Mouse (Mus musculus): Measurements from ENCODE around the gene Lgals12. TPM values are rescaled to one million over a fixed set of nuclear protein-coding genes. Genes with fewer than 3 reads are reported as not detected.

The Lgals12 gene
- polyA plus RNA-seq, 1 experiment from 2014 or later, result 0.20 TPM

DNA sequence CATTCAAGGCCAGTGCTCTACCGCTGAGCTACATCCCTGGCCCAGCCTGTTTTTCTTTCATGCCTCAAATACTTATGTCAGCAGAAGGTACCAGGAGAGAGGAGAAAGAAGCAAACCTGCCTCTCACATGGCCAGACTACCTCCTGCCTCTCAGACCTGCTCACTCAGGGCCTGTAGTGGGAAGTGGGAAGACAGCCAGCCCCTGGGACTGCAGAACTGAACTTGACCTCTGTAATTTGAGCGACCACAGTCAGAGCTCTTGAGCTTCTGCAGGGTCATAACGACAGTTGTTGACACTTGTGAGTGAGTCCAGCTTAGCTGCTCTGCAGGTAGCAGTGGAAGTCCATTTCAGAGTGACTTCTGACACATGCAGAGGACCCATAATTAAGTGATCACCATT is 15.0 kb downstream of the Lgals12 start:
- Histone ChIP-seq H3K4me2 (ENCODE audit: low read length) (no peak overlapping the region), H3K27ac (ENCODE audit: low read depth, low read length) (no peak overlapping the region), H3K27me3 (replicated peaks; ENCODE audit: control insufficient read depth, insufficient read depth, low read length) (no peaks in the 10 kb centered on the region), H3K36me3 (ENCODE audit: control insufficient read depth, insufficient read depth, low read length) (no peaks in the 10 kb centered on the region), H3K9ac (ENCODE audit: low read length) (no peak overlapping the region), H3K4me1 (ENCODE audit: control insufficient read depth, insufficient read depth, low read length) (no peaks in the 10 kb centered on the region), H3K9me3 (replicated peaks; ENCODE audit: control insufficient read depth, low read length) (no peaks in the 10 kb centered on the region), H3K4me3 (ENCODE audit: low read depth, low read length) (no peak overlapping the region)
- 73% methylated on average over 3 of the region's 3 CpGs for WGBS
- DNase-seq (ENCODE audit: low spot score) (no peak), ATAC-seq (no peak)

DNA sequence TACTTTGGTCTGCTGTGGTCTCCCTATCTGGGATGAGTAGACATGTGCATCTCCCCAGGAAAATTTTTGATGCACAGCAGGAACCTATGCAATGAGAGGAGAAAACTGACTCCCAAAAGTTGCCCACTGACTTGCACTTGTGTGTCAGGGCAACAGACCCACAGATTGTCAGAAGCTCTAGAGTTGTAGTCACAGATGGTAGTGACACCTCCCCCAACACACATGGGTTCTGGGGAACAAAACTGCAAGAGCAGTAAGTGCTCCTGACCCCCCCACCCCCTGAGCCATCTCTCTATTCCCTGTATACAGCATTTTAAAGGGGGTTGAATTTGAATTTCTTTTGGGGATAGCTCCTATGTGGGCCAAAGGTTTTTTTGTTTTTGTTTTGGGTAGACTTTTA is 16.2 kb downstream of the Lgals12 start:
- Histone ChIP-seq H3K27me3 (replicated peaks; ENCODE audit: control insufficient read depth, insufficient read depth, low read length) (no peaks in the 10 kb centered on the region), H3K9ac (ENCODE audit: low read length) (no peak overlapping the region), H3K36me3 (ENCODE audit: control insufficient read depth, insufficient read depth, low read length) (no peaks in the 10 kb centered on the region), H3K9me3 (replicated peaks; ENCODE audit: control insufficient read depth, low read length) (no peaks in the 10 kb centered on the region), H3K4me3 (ENCODE audit: low read depth, low read length) (no peak overlapping the region), H3K27ac (ENCODE audit: low read depth, low read length) (no peak overlapping the region), H3K4me1 (ENCODE audit: control insufficient read depth, insufficient read depth, low read length) (no peaks in the 10 kb centered on the region), H3K4me2 (ENCODE audit: low read length) (no peak overlapping the region)
- no peak for DNase-seq (ENCODE audit: low spot score)
- ATAC-seq, result no peak

DNA sequence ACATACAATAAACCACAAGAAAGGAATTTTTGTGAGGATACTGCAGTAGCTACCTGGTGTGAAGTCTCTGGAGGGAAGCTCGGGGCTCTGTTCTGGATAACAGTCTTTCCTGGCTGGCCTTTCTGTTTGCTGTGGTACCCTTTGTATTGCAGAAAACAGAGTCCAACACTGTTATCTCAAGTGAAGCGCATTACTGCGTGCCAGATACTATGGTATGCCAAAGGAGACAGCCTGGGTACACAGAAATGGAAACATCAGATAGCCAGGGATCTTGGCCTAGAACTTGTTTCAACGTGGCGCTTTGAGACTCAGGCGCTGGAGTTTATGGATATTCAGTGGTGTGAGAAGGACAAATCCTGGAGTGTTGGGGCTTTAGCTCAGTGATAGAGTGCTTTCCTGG is 21.2 kb downstream of the Lgals12 start:
- Histone ChIP-seq H3K9me3 (replicated peaks; ENCODE audit: control insufficient read depth, low read length) (no peaks in the 10 kb centered on the region), H3K4me3 (ENCODE audit: low read depth, low read length) (no peak overlapping the region), H3K9ac (ENCODE audit: low read length) (no peak overlapping the region), H3K4me2 (ENCODE audit: low read length) (no peak overlapping the region), H3K27ac (ENCODE audit: low read depth, low read length) (no peak overlapping the region), H3K27me3 (replicated peaks; ENCODE audit: control insufficient read depth, insufficient read depth, low read length) (no peaks in the 10 kb centered on the region), H3K36me3 (ENCODE audit: control insufficient read depth, insufficient read depth, low read length) (no peaks in the 10 kb centered on the region), H3K4me1 (ENCODE audit: control insufficient read depth, insufficient read depth, low read length) (no peaks in the 10 kb centered on the region)
- DNase-seq (ENCODE audit: low spot score), result no peak
- ATAC-seq, result no peak
- WGBS, result 92% methylated on average over 6 of the region's 6 CpGs

GRCm38 (mm10) chr19:7585279-7585678 is 21.7 kb downstream of the Lgals12 start:
- H3K9ac ChIP-seq (ENCODE audit: low read length), result no peak overlapping the region
- H3K4me3 ChIP-seq (ENCODE audit: low read depth, low read length), result no peak overlapping the region
- H3K36me3 ChIP-seq (ENCODE audit: control insufficient read depth, insufficient read depth, low read length), result no peaks in the 10 kb centered on the region
- ATAC-seq (no peak), DNase-seq (ENCODE audit: low spot score) (no peak)
- no peak overlapping the region for H3K4me2 ChIP-seq (ENCODE audit: low read length)
- H3K4me1 ChIP-seq (ENCODE audit: control insufficient read depth, insufficient read depth, low read length), result no peaks in the 10 kb centered on the region
- H3K27ac ChIP-seq (ENCODE audit: low read depth, low read length), result no peak overlapping the region
- WGBS, result 86% methylated on average over 8 of the region's 8 CpGs
- H3K9me3 ChIP-seq (replicated peaks; ENCODE audit: control insufficient read depth, low read length), result no peaks in the 10 kb centered on the region
- H3K27me3 ChIP-seq (replicated peaks; ENCODE audit: control insufficient read depth, insufficient read depth, low read length), result no peaks in the 10 kb centered on the region

- no peak overlapping the region for H3K4me2 ChIP-seq (ENCODE audit: low read length)
- no peaks in the 10 kb centered on the region for H3K36me3 ChIP-seq (ENCODE audit: control insufficient read depth, insufficient read depth, low read length)
- no peaks in the 10 kb centered on the region for H3K4me1 ChIP-seq (ENCODE audit: control insufficient read depth, insufficient read depth, low read length)
- DNase-seq (ENCODE audit: low spot score) (no peak), ATAC-seq (no peak)
- H3K9me3 ChIP-seq (replicated peaks; ENCODE audit: control insufficient read depth, low read length), result no peaks in the 10 kb centered on the region
- H3K27me3 ChIP-seq (replicated peaks; ENCODE audit: control insufficient read depth, insufficient read depth, low read length), result no peaks in the 10 kb centered on the region
- no peak overlapping the region for H3K27ac ChIP-seq (ENCODE audit: low read depth, low read length)
- H3K9ac ChIP-seq (ENCODE audit: low read length), result no peak overlapping the region
- H3K4me3 ChIP-seq (ENCODE audit: low read depth, low read length), result no peak overlapping the region
- WGBS, result 78% methylated on average over 3 of the region's 3 CpGs
Observed at GRCm38 (mm10) chr19:7583599-7583998, 23.4 kb downstream of the Lgals12 start.

DNA sequence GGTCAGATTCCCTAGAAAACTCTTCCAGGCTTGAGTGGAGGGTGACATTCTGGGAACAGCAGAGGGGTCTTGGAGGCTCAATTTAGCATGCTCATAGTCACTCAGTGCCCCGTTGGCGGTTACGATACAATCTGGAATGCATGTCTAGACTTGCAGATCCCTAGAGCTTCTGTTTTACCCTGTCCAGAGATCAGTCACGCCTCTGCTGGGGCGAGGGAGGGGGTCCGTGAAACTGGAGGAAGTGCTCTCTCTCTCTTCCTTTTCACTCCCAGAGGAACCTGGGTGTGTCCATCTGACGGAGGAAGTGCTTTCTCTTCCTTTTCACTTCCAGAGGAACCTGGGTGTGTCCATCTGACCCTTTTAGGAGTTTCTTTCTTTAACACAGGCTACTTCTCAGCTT is 23.9 kb downstream of the Lgals12 start:
- no peak overlapping the region for H3K4me3 ChIP-seq (ENCODE audit: low read depth, low read length)

GRCm38 (mm10) chr19:7581042-7581441 is 26.0 kb downstream of the Lgals12 start:
- WGBS, result 86% methylated on average over 5 of the region's 5 CpGs
- Histone ChIP-seq H3K36me3 (ENCODE audit: control insufficient read depth, insufficient read depth, low read length) (no peaks in the 10 kb centered on the region), H3K4me3 (ENCODE audit: low read depth, low read length) (no peak overlapping the region), H3K27ac (ENCODE audit: low read depth, low read length) (no peak overlapping the region), H3K27me3 (replicated peaks; ENCODE audit: control insufficient read depth, insufficient read depth, low read length) (no peaks in the 10 kb centered on the region), H3K9ac (ENCODE audit: low read length) (no peak overlapping the region), H3K4me1 (ENCODE audit: control insufficient read depth, insufficient read depth, low read length) (no peaks in the 10 kb centered on the region), H3K4me2 (ENCODE audit: low read length) (no peak overlapping the region), H3K9me3 (replicated peaks; ENCODE audit: control insufficient read depth, low read length) (no peaks in the 10 kb centered on the region)
- no peak for DNase-seq (ENCODE audit: low spot score)
- ATAC-seq, result no peak

More for the DNA sequence above, 23.9 kb downstream of the Lgals12 start:
- Histone ChIP-seq H3K27me3 (replicated peaks; ENCODE audit: control insufficient read depth, insufficient read depth, low read length) (no peaks in the 10 kb centered on the region), H3K4me1 (ENCODE audit: control insufficient read depth, insufficient read depth, low read length) (no peaks in the 10 kb centered on the region), H3K4me2 (ENCODE audit: low read length) (no peak overlapping the region), H3K9ac (ENCODE audit: low read length) (no peak overlapping the region), H3K9me3 (replicated peaks; ENCODE audit: control insufficient read depth, low read length) (no peaks in the 10 kb centered on the region), H3K36me3 (ENCODE audit: control insufficient read depth, insufficient read depth, low read length) (no peaks in the 10 kb centered on the region), H3K27ac (ENCODE audit: low read depth, low read length) (no peak overlapping the region)
- ATAC-seq (no peak), DNase-seq (ENCODE audit: low spot score) (no peak)
- WGBS, result 79% methylated on average over 7 of the region's 7 CpGs

- H3K4me3 ChIP-seq (ENCODE audit: low read depth, low read length), result no peak overlapping the region
- no peaks in the 10 kb centered on the region for H3K36me3 ChIP-seq (ENCODE audit: control insufficient read depth, insufficient read depth, low read length)
- no peaks in the 10 kb centered on the region for H3K9me3 ChIP-seq (replicated peaks; ENCODE audit: control insufficient read depth, low read length)
- H3K27me3 ChIP-seq (replicated peaks; ENCODE audit: control insufficient read depth, insufficient read depth, low read length), result no peaks in the 10 kb centered on the region
- DNase-seq (ENCODE audit: low spot score) (no peak), ATAC-seq (no peak)
- H3K4me2 ChIP-seq (ENCODE audit: low read length), result no peak overlapping the region
- H3K4me1 ChIP-seq (ENCODE audit: control insufficient read depth, insufficient read depth, low read length), result no peaks in the 10 kb centered on the region
- no peak overlapping the region for H3K27ac ChIP-seq (ENCODE audit: low read depth, low read length)
- no peak overlapping the region for H3K9ac ChIP-seq (ENCODE audit: low read length)
- 92% methylated on average over 3 of the region's 3 CpGs for WGBS
Observed at GRCm38 (mm10) chr19:7577710-7578109, 29.3 kb downstream of the Lgals12 start.

GRCm38 (mm10) chr19:7576180-7576579 is 30.8 kb downstream of the Lgals12 start:
- Histone ChIP-seq H3K9me3 (replicated peaks; ENCODE audit: control insufficient read depth, low read length) (no peaks in the 10 kb centered on the region), H3K4me2 (ENCODE audit: low read length) (no peak overlapping the region), H3K9ac (ENCODE audit: low read length) (no peak overlapping the region), H3K36me3 (ENCODE audit: control insufficient read depth, insufficient read depth, low read length) (no peaks in the 10 kb centered on the region), H3K27ac (ENCODE audit: low read depth, low read length) (no peak overlapping the region), H3K4me3 (ENCODE audit: low read depth, low read length) (no peak overlapping the region), H3K27me3 (replicated peaks; ENCODE audit: control insufficient read depth, insufficient read depth, low read length) (no peaks in the 10 kb centered on the region), H3K4me1 (ENCODE audit: control insufficient read depth, insufficient read depth, low read length) (no peaks in the 10 kb centered on the region)
- ATAC-seq (no peak), DNase-seq (ENCODE audit: low spot score) (no peak)
- 86% methylated on average over 1 of the region's 1 CpGs for WGBS

DNA sequence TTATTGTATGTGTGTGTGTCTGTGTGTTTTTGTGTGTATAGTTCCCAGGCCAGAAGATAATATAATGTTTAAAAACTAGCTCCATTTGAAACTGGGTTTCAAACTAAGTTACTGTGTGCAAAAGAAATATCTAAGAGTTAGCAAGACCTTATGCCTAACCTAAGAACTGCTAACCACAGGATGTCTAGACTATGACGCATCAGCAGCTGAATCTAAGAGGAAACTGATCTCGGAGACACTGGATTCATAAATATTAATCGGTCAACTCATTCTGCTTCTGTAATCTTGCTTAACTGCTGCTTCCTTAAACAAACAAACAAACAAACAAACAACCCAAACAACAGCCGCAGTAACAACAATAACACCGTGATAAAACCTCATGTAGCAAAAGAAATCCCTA is 37.3 kb downstream of the Lgals12 start:
- Histone ChIP-seq H3K9ac (ENCODE audit: low read length) (no peak overlapping the region), H3K4me1 (ENCODE audit: control insufficient read depth, insufficient read depth, low read length) (no peaks in the 10 kb centered on the region), H3K36me3 (ENCODE audit: control insufficient read depth, insufficient read depth, low read length) (no peaks in the 10 kb centered on the region), H3K27ac (ENCODE audit: low read depth, low read length) (no peak overlapping the region), H3K4me2 (ENCODE audit: low read length) (no peak overlapping the region), H3K27me3 (replicated peaks; ENCODE audit: control insufficient read depth, insufficient read depth, low read length) (no peaks in the 10 kb centered on the region), H3K4me3 (ENCODE audit: low read depth, low read length) (no peak overlapping the region), H3K9me3 (replicated peaks; ENCODE audit: control insufficient read depth, low read length) (no peaks in the 10 kb centered on the region)
- ATAC-seq, result no peak
- WGBS, result 90% methylated on average over 5 of the region's 5 CpGs
- DNase-seq (ENCODE audit: low spot score), result no peak

All from forebrain, embryonic 14.5 days (tissue).